Mouse (Mus musculus) erythroblast, embryonic 14.5 days (primary cell): Measurements from ENCODE around the gene Tnrc6a.
"Not testable (repeated sequence)": the region's sequence is repeated elsewhere in the genome, so short reads cannot be mapped to it uniquely, and the experiment has no call there.

ENCODE experiments used
- GATA1 ChIP-seq: IDR thresholded peaks from 2 replicates; pipeline ENCODE4 v1.6.1; 2012; ENCODE audit warnings: low read length, inconsistent platforms, mixed read lengths
- TAL1 ChIP-seq: IDR thresholded peaks from 3 replicates; pipeline ENCODE4 v1.6.1; 2012; ENCODE audit warnings: low read length, inconsistent platforms, mixed read lengths

DNA sequence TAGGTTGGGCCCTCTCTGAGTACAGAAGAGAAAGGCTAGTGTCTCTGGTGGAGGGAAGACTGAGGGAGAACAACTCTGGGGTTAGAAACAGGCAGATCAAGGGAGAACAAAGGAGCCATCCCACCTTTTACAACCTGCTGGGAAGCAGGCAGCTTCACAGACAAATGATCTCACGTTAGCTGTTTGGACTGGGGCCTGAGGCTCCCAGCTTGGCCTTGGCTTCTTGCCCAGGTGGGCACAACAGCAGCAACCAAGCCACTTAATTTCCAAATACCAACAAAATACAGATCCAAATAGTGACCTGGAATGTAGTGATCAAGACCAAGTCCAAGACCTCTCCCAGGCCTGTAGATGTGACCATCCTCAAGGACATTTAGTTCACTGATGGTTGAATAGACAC lies 18.3 kb upstream of the Tnrc6a start:
- TF ChIP-seq TAL1, GATA1: not testable (repeated sequence)
